Mouse (Mus musculus): Measurements from ENCODE around the gene Eefsec.

Eefsec gene

GRCm38 (mm10) chr6:88208321-88208720 is 238.0 kb downstream of the Eefsec start:
- no peak for DNase-seq (ENCODE audit: low spot score in 2 of 2)

GRCm38 (mm10) chr6:88207403-88208033 is 238.8 kb downstream of the Eefsec start:
- no peak for DNase-seq (ENCODE audit: low spot score in 2 of 2)
